Mouse (Mus musculus) brain, embryonic 14.5 days (tissue): ENCODE data around the gene Gpx8.

Experiments
- CTCF ChIP-seq: fragments of 200-500 bp; IDR thresholded peaks from 2 replicates; pipeline ENCODE4 v1.5.1; 2012; ENCODE audit warnings: inconsistent platforms, mild to moderate bottlenecking, moderate library complexity, borderline replicate concordance; ENCODE audit not compliant: insufficient read depth, insufficient read length; ENCODE audit errors: extremely low read depth
- POLR2A ChIP-seq: fragments of 200-500 bp; IDR thresholded peaks from 2 replicates; pipeline ENCODE4 v1.6.1; 2012; ENCODE audit warnings: mild to moderate bottlenecking, inconsistent platforms, borderline replicate concordance; ENCODE audit not compliant: poor library complexity, insufficient read depth, insufficient read length, severe bottlenecking; ENCODE audit errors: extremely low read depth

DNA sequence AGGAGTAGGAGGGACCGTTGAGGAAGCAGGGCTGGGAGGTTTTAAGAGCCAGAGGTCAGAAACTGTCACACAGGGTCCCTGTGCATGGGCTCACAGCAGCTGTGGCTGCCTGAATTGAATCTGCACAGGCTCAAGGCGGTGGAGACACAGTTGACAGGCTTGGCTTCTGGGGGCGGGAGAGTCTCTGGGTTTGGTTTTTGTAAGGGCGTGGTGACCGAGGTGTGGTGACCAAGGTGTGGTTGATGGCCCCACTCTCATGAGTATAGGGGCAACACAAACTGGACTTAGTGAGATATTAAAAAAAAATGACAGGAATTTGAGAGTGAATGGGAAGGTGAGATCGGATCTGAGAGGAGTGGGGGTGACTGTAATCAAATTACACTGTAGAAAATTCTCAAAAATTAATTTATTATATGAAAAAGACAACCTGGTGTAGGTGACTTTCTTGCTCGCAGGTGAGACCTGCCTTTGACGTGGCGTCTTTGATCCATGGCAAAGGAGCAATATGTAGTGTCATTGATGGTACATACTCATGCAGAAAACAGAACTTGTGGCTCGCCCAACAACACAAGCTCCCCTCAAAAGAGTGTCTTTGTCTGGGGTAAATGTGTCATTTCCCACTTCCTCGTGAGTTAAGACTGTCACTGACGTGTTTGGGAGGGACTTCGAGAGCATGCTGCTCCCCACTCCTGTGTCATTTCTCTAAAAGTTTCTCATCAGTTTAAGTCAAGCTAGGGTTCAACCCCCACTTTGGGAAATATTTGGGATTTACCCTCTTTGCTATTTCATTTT is 41.2 kb upstream of the Gpx8 start:
- TF ChIP-seq POLR2A = no peak
- no peak for TF ChIP-seq CTCF
